Mouse (Mus musculus) ES-Bruce4 (cell line): ENCODE data around the gene Gypa. TPM values are rescaled to one million over a fixed set of nuclear protein-coding genes. Genes with fewer than 3 reads are reported as not detected.

ENCODE experiments used
- H3K27ac ChIP-seq: 2 replicates; pipeline ENCODE4 v1.5.1; 2012; ENCODE audit warnings: low read length, inconsistent platforms; ENCODE audit not compliant: insufficient read depth
- H3K27me3 ChIP-seq: 2 replicates; pipeline ENCODE4 v1.6.1; 2012; ENCODE audit warnings: mild to moderate bottlenecking, low read length, inconsistent platforms; ENCODE audit not compliant: control insufficient read depth, poor library complexity, insufficient read depth, severe bottlenecking
- H3K36me3 ChIP-seq: 2 replicates; pipeline ENCODE4 v1.6.1; 2012; ENCODE audit warnings: inconsistent platforms, mild to moderate bottlenecking, low read length, moderate library complexity; ENCODE audit not compliant: control insufficient read depth, poor library complexity, insufficient read depth, severe bottlenecking
- H3K4me1 ChIP-seq: one replicate; pipeline ENCODE4 v1.8.1; 2011; ENCODE audit warnings: low read length; ENCODE audit not compliant: control insufficient read depth, insufficient read depth
- H3K4me3 ChIP-seq: 2 replicates; pipeline ENCODE4 v1.5.1; 2011; ENCODE audit warnings: low read depth, mild to moderate bottlenecking, low read length
- H3K9ac ChIP-seq: 2 replicates; pipeline ENCODE4 v1.6.1; 2012; ENCODE audit warnings: low read depth, mild to moderate bottlenecking, inconsistent platforms; ENCODE audit not compliant: poor library complexity, severe bottlenecking
- H3K9me3 ChIP-seq: replicated peaks from 2 replicates; pipeline ENCODE4 v1.6.1; 2012; ENCODE audit warnings: mild to moderate bottlenecking, low read length, inconsistent platforms; ENCODE audit not compliant: control insufficient read depth, poor library complexity, insufficient read depth, severe bottlenecking
- CTCF ChIP-seq: IDR thresholded peaks from one replicate; pipeline ENCODE4 v1.8.1; 2011; ENCODE audit warnings: low read depth, low read length
- EP300 ChIP-seq: IDR thresholded peaks from 2 replicates; pipeline ENCODE4 v1.6.1; 2011; ENCODE audit warnings: low read depth, low read length; ENCODE audit not compliant: insufficient read depth
- POLR2A ChIP-seq: IDR thresholded peaks from one replicate; pipeline ENCODE4 v1.8.1; 2011; ENCODE audit warnings: low read length; ENCODE audit not compliant: insufficient read depth
- polyA plus RNA-seq: library from polyadenylated mRNA; stranded (reverse); fragments of >200 nt; gene quantifications from 2 replicates; pipeline ENCODE4 v1.2.4, GENCODE M21; 2011; ENCODE audit warnings: low read depth; ENCODE audit not compliant: missing spikeins, insufficient read depth, insufficient read length

The Gypa gene
- polyA plus RNA-seq, 1 experiment: not detected

DNA sequence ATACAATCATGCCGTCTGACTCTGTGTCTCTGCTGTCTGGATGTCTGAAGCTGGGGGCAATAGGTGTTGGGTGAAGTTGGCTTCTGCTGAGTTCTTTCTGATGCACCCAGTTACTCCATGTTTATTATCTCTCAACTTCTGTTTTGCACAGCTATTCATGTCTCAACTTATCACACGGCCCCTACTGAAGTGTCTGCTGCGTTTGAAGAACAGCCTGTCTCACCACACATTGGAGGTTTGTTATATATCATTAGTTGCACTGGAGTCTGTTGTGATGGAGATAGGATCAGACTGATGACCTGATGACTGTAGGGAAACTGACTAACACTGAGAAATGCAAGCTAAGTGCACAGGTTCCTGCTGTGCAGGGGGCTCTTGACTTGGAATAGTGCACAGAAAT lies 7.2 kb downstream of the Gypa start:
- TF ChIP-seq CTCF: no peak
- TF ChIP-seq EP300: no peak
- TF ChIP-seq POLR2A: no peak
- Histone ChIP-seq H3K4me3 (no peak overlapping the region), H3K9ac (no peak overlapping the region)

DNA sequence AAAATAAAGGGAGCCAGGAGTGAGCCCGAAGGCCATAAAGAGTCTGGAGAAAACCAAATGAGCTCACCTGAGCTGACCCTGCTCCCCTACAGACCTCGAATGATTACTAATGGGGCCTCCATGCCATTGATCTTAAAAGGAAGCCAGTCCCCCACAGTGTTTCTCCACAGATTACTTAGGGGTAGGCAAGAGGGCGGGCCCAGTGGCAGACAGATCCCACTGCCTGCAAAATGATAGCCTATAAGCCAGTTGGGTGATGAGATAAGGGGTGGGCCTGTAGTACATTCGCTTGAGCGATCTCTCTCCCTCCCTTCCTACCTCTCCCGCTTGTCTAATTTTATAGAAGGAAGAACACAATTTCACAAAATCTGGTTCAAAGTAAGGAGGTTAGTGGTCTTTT lies 7.7 kb downstream of the Gypa start:
- Histone ChIP-seq H3K27me3 (no peaks in the 10 kb centered on the region), H3K36me3 (no peaks in the 10 kb centered on the region), H3K9me3 (no peaks in the 10 kb centered on the region), H3K9ac (no peak overlapping the region), H3K4me1 (no peaks in the 10 kb centered on the region), H3K27ac (no peak overlapping the region), H3K4me3 (no peak overlapping the region)
- TF ChIP-seq POLR2A: no peak

More for the DNA sequence above, 7.2 kb downstream of the Gypa start:
- Histone ChIP-seq H3K27me3 (no peaks in the 10 kb centered on the region), H3K9me3 (no peaks in the 10 kb centered on the region), H3K27ac (no peak overlapping the region), H3K36me3 (no peaks in the 10 kb centered on the region), H3K4me1 (no peaks in the 10 kb centered on the region)

- Histone ChIP-seq H3K27ac (no peak overlapping the region), H3K4me1 (no peaks in the 10 kb centered on the region), H3K4me3 (no peak overlapping the region), H3K9me3 (no peaks in the 10 kb centered on the region), H3K36me3 (no peaks in the 10 kb centered on the region), H3K27me3 (no peaks in the 10 kb centered on the region; the same call in 1 of the 2 replicates), H3K9ac (no peak overlapping the region)
- TF ChIP-seq EP300: no peak
Measured at GRCm38 (mm10) chr8:80526382-80527355, 33.1 kb downstream of the Gypa start.

- Histone ChIP-seq H3K9ac (no peak overlapping the region), H3K27ac (no peak overlapping the region)
- TF ChIP-seq EP300: no peak
- no peak for TF ChIP-seq POLR2A
- no peak for TF ChIP-seq CTCF
Measured at GRCm38 (mm10) chr8:80541836-80542235, 48.3 kb downstream of the Gypa start.

DNA sequence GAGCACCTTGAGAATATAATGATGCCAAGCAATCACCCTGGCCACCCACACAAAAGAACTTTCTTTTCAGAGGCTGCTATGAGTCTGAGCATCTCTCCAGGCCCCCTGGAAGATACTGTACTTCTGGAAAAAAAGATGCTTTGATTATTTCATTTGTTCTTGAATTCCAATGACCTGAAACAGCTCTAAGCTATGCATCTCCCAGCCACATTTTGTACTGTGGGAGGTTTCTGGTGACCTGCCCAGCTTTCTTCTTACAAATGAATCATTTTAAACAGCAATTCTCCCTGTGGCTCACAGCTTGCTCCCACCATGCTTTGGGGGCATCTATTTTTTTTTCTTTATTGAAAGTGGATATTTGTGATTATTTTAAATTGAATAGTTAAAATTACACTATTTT lies 56.9 kb downstream of the Gypa start:
- no peak overlapping the region for H3K27ac ChIP-seq
- no peaks in the 10 kb centered on the region for H3K4me1 ChIP-seq
- no peaks in the 10 kb centered on the region for H3K9me3 ChIP-seq
- no peaks in the 10 kb centered on the region for H3K27me3 ChIP-seq
- no peak overlapping the region for H3K4me3 ChIP-seq
- TF ChIP-seq EP300: no peak
- TF ChIP-seq CTCF: no peak
- H3K9ac ChIP-seq: no peak overlapping the region
- no peaks in the 10 kb centered on the region for H3K36me3 ChIP-seq

More at GRCm38 (mm10) chr8:80541836-80542235, 48.3 kb downstream of the Gypa start:
- no peaks in the 10 kb centered on the region for H3K4me1 ChIP-seq
- no peaks in the 10 kb centered on the region for H3K9me3 ChIP-seq
- no peaks in the 10 kb centered on the region for H3K36me3 ChIP-seq
- no peak overlapping the region for H3K4me3 ChIP-seq
- no peaks in the 10 kb centered on the region for H3K27me3 ChIP-seq

- no peak overlapping the region for H3K4me3 ChIP-seq
- TF ChIP-seq EP300 (no peak), CTCF (no peak), POLR2A (no peak)
- H3K4me1 ChIP-seq: no peaks in the 10 kb centered on the region
- H3K36me3 ChIP-seq: no peaks in the 10 kb centered on the region
- no peaks in the 10 kb centered on the region for H3K9me3 ChIP-seq
- no peak overlapping the region for H3K27ac ChIP-seq
- no peaks in the 10 kb centered on the region for H3K27me3 ChIP-seq
- no peak overlapping the region for H3K9ac ChIP-seq
Measured at GRCm38 (mm10) chr8:80551303-80551702, 57.7 kb downstream of the Gypa start.
